Mouse (Mus musculus) midbrain, embryonic 10.5 days (tissue): ENCODE results near the gene Nphs2. TPM values are rescaled to one million over a fixed set of nuclear protein-coding genes. Genes with fewer than 3 reads are reported as not detected.

Experiments
- polyA plus RNA-seq: library from polyadenylated mRNA; unstranded; fragments of >200 nt; fragmentation: Nextera tagmentation; extraction: Ambion mirVana; gene quantifications from 2 replicates; pipeline ENCODE4 v1.2.1, GENCODE M21; 2016

The Nphs2 gene
- polyA plus RNA-seq, 1 experiment from 2014 or later = not detected

Other genes starting within 250 kb of the Nphs2 start
- 4.5 and 7.2 TPM in 2 replicates for gene Fam163a, start 105.7 kb upstream of the Nphs2 start, polyA plus RNA-seq
- 0.21 TPM in 1 of 2 replicates, not detected in the other for gene Tdrd5, start 7.1 kb upstream of the Nphs2 start, polyA plus RNA-seq
- gene Gm2000, start 55.3 kb downstream of the Nphs2 start, polyA plus RNA-seq = 756 and 885 TPM in 2 replicates
- 0.09 and 0.12 TPM in 2 replicates for gene Axdnd1, start 110.4 kb downstream of the Nphs2 start, polyA plus RNA-seq
- 26.3 and 29.4 TPM in 2 replicates for gene Soat1, start 163.6 kb downstream of the Nphs2 start, polyA plus RNA-seq
- gene Gm10031, start 213.3 kb downstream of the Nphs2 start, polyA plus RNA-seq = 0.35 TPM in 2 replicates
- gene Abl2, start 248.1 kb downstream of the Nphs2 start, polyA plus RNA-seq = 4.7 and 5.3 TPM in 2 replicates